Mouse (Mus musculus): ENCODE data around the gene Dop1b.

GRCm38 (mm10) chr16:93725417-93726144 lies 13.9 kb downstream of the Dop1b start:
- TF ChIP-seq CTCF (IDR thresholded peaks at IDR 0.05; ENCODE audit: control insufficient read depth, insufficient read depth, insufficient replicate concordance, low read depth, low read length), result no peak
- TF ChIP-seq POLR2A (IDR thresholded peaks at IDR 0.05; ENCODE audit: control insufficient read depth, low read depth, low read length), result no peak

Data from testis, adult 2 months (tissue).